Mouse (Mus musculus) layer of hippocampus, adult 8-10 months (tissue): ENCODE measurements around the gene Xlr5b. TPM values are rescaled to one million over a fixed set of nuclear protein-coding genes. Genes with fewer than 3 reads are reported as not detected.
A peak's percentile ranks its signal among the peaks of the same experiment; 100 is the strongest.
"Not testable (repeated sequence)": the region's sequence is repeated elsewhere in the genome, so short reads cannot be mapped to it uniquely, and the experiment has no call there.

Source experiments
- DNase-seq, 2 experiments: peaks; one replicate each; pipeline ENCODE4 v3.0.0; 2022; ENCODE audit warnings: low spot score in 2 of 2
- total RNA-seq, 4 experiments: library from RNA; stranded (reverse); gene quantifications; 2 replicates each; pipeline ENCODE4 v1.2.4; 2022

Gene Xlr5b
- not detected for total RNA-seq

DNA sequence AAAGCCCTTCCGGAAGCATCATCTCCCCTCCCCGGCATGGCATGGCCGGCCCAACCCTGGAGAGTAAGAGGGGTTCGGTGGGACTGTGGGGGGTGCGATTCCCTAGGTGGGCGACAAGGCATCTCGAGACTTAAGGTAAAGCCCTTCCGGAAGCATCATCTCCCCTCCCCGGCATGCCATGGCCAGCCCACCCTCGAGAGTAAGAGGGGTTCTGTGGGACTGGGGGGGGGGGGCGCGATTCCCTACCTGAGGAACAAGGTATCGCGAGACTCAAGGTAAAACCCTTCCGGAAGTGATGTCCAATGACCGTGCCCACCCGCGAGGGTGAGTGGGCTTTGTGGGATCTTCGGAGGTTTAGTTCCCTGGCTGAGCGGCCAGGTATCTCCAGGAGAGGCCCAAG is at the start of gene Xlr5b:
Xlr5b (plus strand) TSS at position 301 of the 400 bp plus-strand sequence.
- not testable (repeated sequence) for DNase-seq

DNA sequence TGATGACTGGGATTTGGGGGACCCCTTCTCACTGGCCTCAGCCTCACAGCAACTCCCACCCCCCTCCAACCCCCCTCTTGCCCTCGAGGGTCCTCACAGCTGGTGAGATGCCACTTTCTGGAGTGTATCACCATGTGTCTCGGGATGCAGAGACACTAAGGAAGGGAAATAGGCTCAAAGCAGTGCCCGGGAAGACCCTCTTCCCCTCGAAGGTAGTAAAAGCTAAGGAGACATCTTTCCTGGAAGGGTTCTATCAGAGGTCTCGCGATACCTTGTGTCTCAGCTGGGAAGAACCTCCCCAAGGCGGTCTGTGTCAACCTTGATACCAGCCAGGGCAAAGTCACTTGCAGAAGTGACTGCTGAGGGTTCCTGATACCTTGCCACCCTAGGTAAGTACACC is 31.8 kb upstream of the Xlr5b start, which contains the start of gene Gm14685:
Gm14685 (plus strand) TSS at position 301 of the 400 bp plus-strand sequence.
- DNase-seq = not testable (repeated sequence)

DNA sequence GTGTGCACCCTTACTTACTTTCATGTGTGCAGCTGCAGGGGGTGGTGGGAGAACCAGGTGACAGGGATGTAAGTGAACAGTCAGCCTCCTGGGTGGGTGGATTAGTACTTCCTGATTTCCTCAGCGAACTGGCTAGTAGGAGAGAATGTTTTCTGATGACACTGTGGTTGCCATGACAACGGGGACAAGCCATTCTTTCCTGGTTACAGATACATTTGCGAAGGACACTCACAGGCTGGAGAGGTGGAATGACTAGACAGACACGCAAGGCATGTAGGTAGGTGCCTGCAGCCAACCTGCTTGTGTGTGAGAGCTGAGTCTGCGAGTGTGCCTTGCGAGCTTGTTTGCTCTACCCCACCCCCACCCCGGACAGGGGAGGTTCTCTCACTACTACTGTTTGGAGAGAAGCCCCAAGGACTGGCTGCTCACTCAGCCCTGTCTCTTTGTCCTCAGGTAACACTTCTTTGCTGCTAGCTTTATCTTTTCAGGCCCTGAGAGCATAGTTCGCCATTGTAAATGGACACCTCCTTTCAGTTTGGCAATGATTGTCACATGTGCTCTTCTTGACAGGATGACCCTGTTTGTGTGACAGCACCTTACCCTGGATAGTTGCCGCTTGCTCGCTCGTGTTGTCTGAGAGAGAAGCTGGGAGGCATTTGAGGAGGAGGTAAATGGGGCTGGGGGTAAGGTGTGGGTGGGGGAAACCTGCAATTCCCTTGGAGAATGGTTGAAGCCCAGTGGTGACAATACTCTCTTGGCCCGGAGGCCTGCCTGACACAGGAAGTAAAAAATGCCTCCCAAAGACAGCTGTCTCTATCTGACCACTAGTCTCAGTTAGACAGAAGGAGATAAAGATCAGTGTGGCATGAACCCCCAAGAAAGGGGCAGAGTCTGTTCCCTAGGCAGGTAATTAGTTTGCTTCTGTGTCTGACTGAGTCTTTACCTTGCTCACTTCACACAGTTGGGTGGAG is 25.5 kb upstream of the Xlr5b start:
- DNase-seq = not testable (repeated sequence)

DNA sequence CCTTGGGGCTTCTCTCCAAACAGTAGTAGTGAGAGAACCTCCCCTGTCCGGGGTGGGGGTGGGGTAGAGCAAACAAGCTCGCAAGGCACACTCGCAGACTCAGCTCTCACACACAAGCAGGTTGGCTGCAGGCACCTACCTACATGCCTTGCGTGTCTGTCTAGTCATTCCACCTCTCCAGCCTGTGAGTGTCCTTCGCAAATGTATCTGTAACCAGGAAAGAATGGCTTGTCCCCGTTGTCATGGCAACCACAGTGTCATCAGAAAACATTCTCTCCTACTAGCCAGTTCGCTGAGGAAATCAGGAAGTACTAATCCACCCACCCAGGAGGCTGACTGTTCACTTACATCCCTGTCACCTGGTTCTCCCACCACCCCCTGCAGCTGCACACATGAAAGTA is 5.4 kb upstream of the Xlr5b start:
- DNase-seq = not testable (repeated sequence)

DNA sequence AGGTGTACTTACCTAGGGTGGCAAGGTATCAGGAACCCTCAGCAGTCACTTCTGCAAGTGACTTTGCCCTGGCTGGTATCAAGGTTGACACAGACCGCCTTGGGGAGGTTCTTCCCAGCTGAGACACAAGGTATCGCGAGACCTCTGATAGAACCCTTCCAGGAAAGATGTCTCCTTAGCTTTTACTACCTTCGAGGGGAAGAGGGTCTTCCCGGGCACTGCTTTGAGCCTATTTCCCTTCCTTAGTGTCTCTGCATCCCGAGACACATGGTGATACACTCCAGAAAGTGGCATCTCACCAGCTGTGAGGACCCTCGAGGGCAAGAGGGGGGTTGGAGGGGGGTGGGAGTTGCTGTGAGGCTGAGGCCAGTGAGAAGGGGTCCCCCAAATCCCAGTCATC is 754 bp downstream of the Xlr5b start, which contains the start of gene DXBay18:
DXBay18 (minus strand) TSS at position 101 of the 400 bp plus-strand sequence.
- DNase-seq = not testable (repeated sequence)

DNA sequence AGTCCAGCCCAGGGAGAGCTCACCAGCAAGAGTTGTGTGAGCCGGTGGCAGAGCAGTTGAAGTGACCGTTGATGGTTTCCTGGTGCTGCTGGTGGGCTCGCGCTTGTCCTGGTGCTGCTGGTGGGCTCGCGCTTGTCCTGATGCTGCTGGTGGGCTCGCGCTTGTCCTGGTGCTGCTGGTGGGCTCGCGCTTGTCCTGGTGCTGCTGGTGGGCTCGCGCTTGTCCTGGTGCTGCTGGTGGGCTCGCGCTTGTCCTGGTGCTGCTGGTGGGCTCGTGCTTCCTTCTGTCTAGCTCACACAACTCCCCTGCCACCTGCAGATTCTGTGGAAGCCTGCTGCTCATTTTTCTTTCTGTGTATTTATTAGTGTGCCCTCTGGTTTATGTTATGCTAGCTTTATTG is 28.3 kb downstream of the Xlr5b start, which contains the start of gene Spin2d:
Spin2d (minus strand) TSS at position 101 of the 400 bp plus-strand sequence.
- DNase-seq = not testable (repeated sequence)

DNA sequence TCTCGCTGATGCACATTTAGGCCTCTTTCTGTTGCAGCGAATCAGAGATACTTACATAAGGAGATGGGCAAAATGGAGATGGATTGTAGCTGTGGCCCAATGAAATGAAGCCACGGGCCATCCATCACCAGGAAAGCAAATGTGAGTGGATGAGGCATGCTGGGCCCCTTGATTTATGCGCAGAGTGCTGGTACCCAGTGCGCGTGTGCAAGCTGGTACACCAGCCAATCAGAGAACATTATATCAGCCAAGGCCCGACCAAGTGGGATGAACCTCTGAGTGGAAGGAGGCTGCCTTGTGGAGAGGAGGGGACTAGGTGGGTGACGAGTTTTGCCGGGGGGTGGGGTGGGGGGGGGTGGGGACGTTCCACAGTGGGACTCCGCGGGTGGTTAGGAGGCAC is 43.3 kb downstream of the Xlr5b start, which contains the start of gene Xlr3b:
Xlr3b (plus strand) TSS at position 274 of the 400 bp plus-strand sequence.
- peak in 1 of 2 experiments; percentile 3 for DNase-seq

Other genes with a start within 250 kb of the Xlr5b start
- 10 to 100 TPM; 45.5 to 58.5 (median 54.8) TPM for gene Cetn2, start 230.4 kb upstream of the Xlr5b start, total RNA-seq
- 10 to 100 TPM; 21.4 to 30.5 (median 27.3) TPM for gene Nsdhl, start 230.2 kb upstream of the Xlr5b start, total RNA-seq
- 1 to 10 TPM; 1.3 to 1.8 (median 1.5) TPM for gene Zfp185, start 161.5 kb upstream of the Xlr5b start, total RNA-seq
- gene Pnma5, start 111.7 kb upstream of the Xlr5b start, total RNA-seq = 1 to 10 TPM in 1 of 4 experiments, under 1 TPM in 3; 0.20 to 1.1 (median 0.41) TPM
- 10 to 100 TPM; 18.6 to 27.3 (median 22.1) TPM for gene Pnma3, start 84.0 kb upstream of the Xlr5b start, total RNA-seq
- 1 to 10 TPM in 2 of 4 experiments, under 1 TPM in 1, not detected in 1; 0.74 to 3.9 (median 1.5) TPM for gene Xlr4a, start 66.3 kb upstream of the Xlr5b start, total RNA-seq
- gene Xlr3a, start 51.7 kb upstream of the Xlr5b start, total RNA-seq = 1 to 10 TPM in 2 of 4 experiments, under 1 TPM in 2; 0.45 to 7.2 (median 1.5) TPM
- gene Gm14685, start 31.7 kb upstream of the Xlr5b start, total RNA-seq = 1 to 10 TPM; 1.3 to 2.5 (median 1.7) TPM
- 1 to 10 TPM; 1.4 to 2.6 (median 1.8) TPM for gene DXBay18, start 654 bp downstream of the Xlr5b start, total RNA-seq
- gene Spin2d, start 28.2 kb downstream of the Xlr5b start, total RNA-seq = not detected
- 10 to 100 TPM in 2 of 4 experiments, 1 to 10 TPM in 1, under 1 TPM in 1; 0.30 to 13.5 (median 6.2) TPM for gene Xlr3b, start 43.4 kb downstream of the Xlr5b start, total RNA-seq
- gene Xlr4b, start 65.5 kb downstream of the Xlr5b start, total RNA-seq = 1 to 10 TPM in 2 of 4 experiments, under 1 TPM in 1, not detected in 1; 0.41 to 2.6 (median 1.9) TPM
- 10 to 100 TPM; 12.3 to 14.4 (median 12.6) TPM for gene F8a, start 79.5 kb downstream of the Xlr5b start, total RNA-seq
- not detected for gene Xlr4c, start 94.3 kb downstream of the Xlr5b start, total RNA-seq
- gene Xlr3c, start 116.6 kb downstream of the Xlr5b start, total RNA-seq = under 1 TPM in 1 of 4 experiments, not detected in 3; 0.30 TPM
- gene Xlr5a, start 144.2 kb downstream of the Xlr5b start, total RNA-seq = not detected
- gene Xlr5c, start 144.2 kb downstream of the Xlr5b start, total RNA-seq = not detected
- not detected for gene Gm45015, start 188.0 kb downstream of the Xlr5b start, total RNA-seq
- gene Zfp275, start 193.8 kb downstream of the Xlr5b start, total RNA-seq = 10 to 100 TPM; 11.6 to 13.9 (median 12.9) TPM
- gene Gm18336, start 249.9 kb downstream of the Xlr5b start, total RNA-seq = not detected